Mouse (Mus musculus) heart, embryonic 16.5 days (tissue): ENCODE measurements around the gene Ninj1. TPM values are rescaled to one million over a fixed set of nuclear protein-coding genes. Genes with fewer than 3 reads are reported as not detected.

Source experiments
- ATAC-seq: fragments of 200-750 bp; cut with Nextera tagmentation; replicated peaks from 2 replicates; pipeline ENCODE4 v1.8.0; 2017; ENCODE audit warnings: moderate number of reproducible peaks; ENCODE audit not compliant: insufficient read depth, low FRiP score; ENCODE audit errors: extremely low read depth
- H3K27ac ChIP-seq: fragments of 300-500 bp; sonication (generic); 2 replicates; pipeline ENCODE4 v1.5.1; 2014; ENCODE audit warnings: mild to moderate bottlenecking, low read length, control low read depth, moderate library complexity
- H3K27me3 ChIP-seq: fragments of 300-500 bp; sonication (generic); 2 replicates; pipeline ENCODE4 v1.6.1; 2014; ENCODE audit warnings: low read length, mixed read lengths; ENCODE audit not compliant: control insufficient read depth, insufficient read depth
- H3K36me3 ChIP-seq: fragments of 300-500 bp; sonication (generic); 2 replicates; pipeline ENCODE4 v1.6.1; 2014; ENCODE audit not compliant: control insufficient read depth, insufficient read depth
- H3K4me1 ChIP-seq: fragments of 300-500 bp; sonication (generic); 2 replicates; pipeline ENCODE4 v1.6.1; 2014; ENCODE audit warnings: low read length, mixed read lengths; ENCODE audit not compliant: control insufficient read depth, insufficient read depth
- H3K4me2 ChIP-seq: fragments of 300-500 bp; sonication (generic); 2 replicates; pipeline ENCODE4 v1.6.1; 2014; ENCODE audit warnings: low read depth, mild to moderate bottlenecking, control low read depth, low read length
- H3K4me3 ChIP-seq: fragments of 300-500 bp; sonication (generic); 2 replicates; pipeline ENCODE4 v1.5.1; 2014; ENCODE audit warnings: mild to moderate bottlenecking, control low read depth, low read length
- H3K9ac ChIP-seq: fragments of 300-500 bp; sonication (generic); 2 replicates; pipeline ENCODE4 v1.6.1; 2014; ENCODE audit warnings: low read length, control low read depth
- H3K9me3 ChIP-seq: fragments of 300-500 bp; sonication (generic); replicated peaks from 2 replicates; pipeline ENCODE4 v1.6.1; 2016; ENCODE audit warnings: low read length; ENCODE audit not compliant: control insufficient read depth
- WGBS: fragments of 180-500 bp; shearing (Covaris S2); extraction: QIAGEN DNeasy Blood & Tissue Kit; methylation state at CpG from one replicate; pipeline ENCODE4 v1.1.7; 2014; 5-methylcytosine and 5-hydroxymethylcytosine counted together
- polyA plus RNA-seq: library from polyadenylated mRNA; unstranded; fragments of >200 nt; fragmentation: Nextera tagmentation; extraction: Ambion mirVana; gene quantifications from 2 replicates; pipeline ENCODE4 v1.2.1, GENCODE M21; 2015

Gene Ninj1
- polyA plus RNA-seq, 1 experiment from 2014 or later, result 78.8 TPM

DNA sequence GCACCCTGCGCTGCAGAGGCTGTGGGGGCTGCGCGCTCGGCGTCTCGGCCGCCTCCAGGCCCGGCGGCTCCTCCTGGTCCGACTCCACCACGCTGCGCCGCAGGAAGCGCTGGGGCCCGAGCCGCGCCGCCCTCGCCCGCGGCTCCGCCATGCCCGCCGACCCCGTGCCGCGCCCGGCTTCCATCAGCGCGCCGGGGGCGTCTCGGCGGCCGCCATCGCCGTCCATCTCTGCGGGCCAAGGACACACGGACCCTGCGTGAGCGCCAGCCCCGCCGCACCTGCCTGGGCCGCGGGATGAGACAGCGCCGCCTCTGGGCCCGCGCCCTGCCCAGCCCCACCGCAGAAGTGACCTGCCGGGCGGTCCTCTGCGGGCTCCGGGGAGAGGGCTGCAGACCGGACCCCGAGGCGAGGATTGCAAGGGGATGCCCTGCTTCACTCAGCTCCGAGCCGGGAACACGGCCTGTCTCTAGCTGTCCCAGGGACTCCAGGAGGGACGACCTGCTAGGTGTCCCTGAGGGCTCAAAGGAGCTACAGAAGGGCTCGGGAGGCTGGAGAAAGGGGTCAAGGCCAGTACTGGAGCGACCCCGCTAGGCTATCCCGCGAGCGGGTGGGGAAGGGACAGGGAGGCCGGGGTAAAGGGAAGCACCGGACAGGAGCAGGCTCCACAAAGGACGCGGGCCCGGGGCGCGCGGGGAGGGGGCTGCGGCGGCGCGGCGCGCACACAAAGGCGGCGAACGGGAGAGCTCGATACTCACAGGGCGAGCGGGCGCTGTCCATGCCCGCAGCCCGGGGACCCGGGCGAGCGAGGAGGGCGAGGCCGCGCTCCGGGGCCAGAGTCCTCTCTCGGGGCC lies 40.1 kb upstream of the Ninj1 start:
- no peaks in the 10 kb centered on the region for H3K36me3 ChIP-seq
- WGBS, result under 1% methylated on average over 98 of the region's 98 CpGs
- H3K27ac ChIP-seq, result no peak overlapping the region
- ATAC-seq, result peak; percentile 56
- peak overlapping the region; percentile 95 for H3K4me2 ChIP-seq
- H3K4me3 ChIP-seq, result peak overlapping the region; percentile 76
- H3K4me1 ChIP-seq, result peaks cover 15% of the 10 kb centered on the region
- no peaks in the 10 kb centered on the region for H3K9me3 ChIP-seq
- peak overlapping the region; percentile 77 for H3K9ac ChIP-seq
- H3K27me3 ChIP-seq, result peaks cover 32% of the 10 kb centered on the region

- Histone ChIP-seq H3K9ac (peak within 1 kb of the TSS; percentile 77), H3K4me1 (peaks cover 15% of the 10 kb centered on the region), H3K36me3 (no peaks in the 10 kb centered on the region), H3K4me3 (peak within 1 kb of the TSS; percentile 76), H3K27me3 (peaks cover 32% of the 10 kb centered on the region), H3K27ac (no peak within 1 kb of the TSS), H3K4me2 (peak within 1 kb of the TSS; percentile 95), H3K9me3 (no peaks in the 10 kb centered on the region)
- WGBS, result 0% methylated on average over 40 of the region's 43 CpGs
- ATAC-seq, result peak; percentile 72
Observed at GRCm38 (mm10) chr13:49147858-49148226, 39.4 kb upstream of the Ninj1 start, which contains the start of gene Wnk2. TSS of gene Wnk2 (minus strand) at chr13:49148014.

DNA sequence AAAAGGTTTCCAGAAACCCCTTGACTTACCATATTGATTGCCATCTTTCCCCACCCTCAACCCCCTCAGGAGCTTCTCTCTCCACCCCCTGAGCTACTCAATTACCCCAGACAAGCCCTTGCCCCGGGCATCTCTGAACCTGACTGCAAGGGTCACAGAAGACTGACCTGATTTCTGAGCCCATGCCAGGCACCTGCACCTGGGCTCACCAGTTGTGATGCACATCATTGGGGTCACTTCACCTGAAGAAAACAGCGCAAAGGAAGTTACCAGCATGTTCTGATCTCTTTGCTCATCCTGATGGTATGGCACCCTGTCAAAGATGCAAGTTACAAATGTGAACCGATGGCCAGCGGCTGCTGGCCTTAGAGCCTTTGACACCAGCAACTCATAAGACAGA lies 38.6 kb upstream of the Ninj1 start:
- Histone ChIP-seq H3K9me3 (no peaks in the 10 kb centered on the region), H3K27me3 (peaks cover 32% of the 10 kb centered on the region), H3K4me2 (no peak overlapping the region), H3K36me3 (no peaks in the 10 kb centered on the region), H3K4me1 (peaks cover 15% of the 10 kb centered on the region), H3K27ac (no peak overlapping the region), H3K9ac (no peak overlapping the region), H3K4me3 (no peak overlapping the region)
- 83% methylated on average over 4 of the region's 4 CpGs for WGBS
- ATAC-seq, result no peak

GRCm38 (mm10) chr13:49154028-49154427 lies 33.3 kb upstream of the Ninj1 start:
- H3K9me3 ChIP-seq, result no peaks in the 10 kb centered on the region
- H3K9ac ChIP-seq, result peak overlapping the region; percentile 53
- 66% methylated on average over 10 of the region's 10 CpGs for WGBS
- H3K36me3 ChIP-seq, result no peaks in the 10 kb centered on the region
- no peak for ATAC-seq
- H3K4me2 ChIP-seq, result no peak overlapping the region
- no peak overlapping the region for H3K4me3 ChIP-seq
- peak overlapping the region; percentile 49 for H3K27ac ChIP-seq
- peaks cover 10% of the 10 kb centered on the region for H3K4me1 ChIP-seq
- H3K27me3 ChIP-seq, result peaks cover 8% of the 10 kb centered on the region; the same call in 1 of the 2 replicates

DNA sequence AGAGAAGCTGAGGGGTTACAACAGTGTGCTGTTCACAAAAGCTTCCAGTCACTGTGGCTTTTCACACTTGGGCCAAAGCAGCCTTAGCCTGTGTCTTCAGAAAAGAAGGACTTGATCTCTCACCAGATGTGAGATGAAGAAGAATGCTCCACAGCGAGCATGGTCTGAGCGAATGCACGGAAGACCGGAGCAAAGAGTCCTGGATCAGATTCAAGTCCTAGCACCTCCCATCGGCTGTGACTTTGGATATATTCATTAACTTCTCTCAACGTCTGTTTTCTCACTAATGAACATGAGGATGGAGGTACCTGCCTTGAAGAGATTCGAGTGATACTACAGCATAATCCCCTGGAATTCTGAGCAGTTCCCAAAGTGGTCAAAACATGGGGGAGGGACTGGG lies 32.7 kb upstream of the Ninj1 start:
- no peak overlapping the region for H3K4me3 ChIP-seq
- ATAC-seq, result no peak
- no peak overlapping the region for H3K4me2 ChIP-seq
- no peaks in the 10 kb centered on the region for H3K9me3 ChIP-seq
- H3K27me3 ChIP-seq, result peaks cover 4% of the 10 kb centered on the region; the same call in 1 of the 2 replicates
- no peaks in the 10 kb centered on the region for H3K36me3 ChIP-seq
- no peak overlapping the region for H3K9ac ChIP-seq
- H3K27ac ChIP-seq, result no peak overlapping the region
- H3K4me1 ChIP-seq, result peaks cover 10% of the 10 kb centered on the region
- 48% methylated on average over 7 of the region's 7 CpGs for WGBS

GRCm38 (mm10) chr13:49156645-49157044 lies 30.6 kb upstream of the Ninj1 start:
- 70% methylated on average over 4 of the region's 4 CpGs for WGBS
- H3K9me3 ChIP-seq, result no peaks in the 10 kb centered on the region
- peaks cover 2% of the 10 kb centered on the region; the same call in 1 of the 2 replicates for H3K27me3 ChIP-seq
- H3K4me3 ChIP-seq, result no peak overlapping the region
- no peak for ATAC-seq
- H3K4me2 ChIP-seq, result no peak overlapping the region
- H3K27ac ChIP-seq, result no peak overlapping the region
- H3K36me3 ChIP-seq, result no peaks in the 10 kb centered on the region
- H3K9ac ChIP-seq, result no peak overlapping the region
- H3K4me1 ChIP-seq, result peaks cover 10% of the 10 kb centered on the region

- Histone ChIP-seq H3K36me3 (no peaks in the 10 kb centered on the region), H3K4me3 (no peak overlapping the region), H3K4me2 (no peak overlapping the region), H3K9ac (no peak overlapping the region), H3K9me3 (no peaks in the 10 kb centered on the region), H3K27ac (no peak overlapping the region), H3K27me3 (peaks cover 2% of the 10 kb centered on the region; the same call in 1 of the 2 replicates), H3K4me1 (peaks cover 10% of the 10 kb centered on the region)
- WGBS, result 65% methylated on average over 10 of the region's 10 CpGs
- ATAC-seq, result no peak
Observed at GRCm38 (mm10) chr13:49158040-49158713, 29.1 kb upstream of the Ninj1 start.

DNA sequence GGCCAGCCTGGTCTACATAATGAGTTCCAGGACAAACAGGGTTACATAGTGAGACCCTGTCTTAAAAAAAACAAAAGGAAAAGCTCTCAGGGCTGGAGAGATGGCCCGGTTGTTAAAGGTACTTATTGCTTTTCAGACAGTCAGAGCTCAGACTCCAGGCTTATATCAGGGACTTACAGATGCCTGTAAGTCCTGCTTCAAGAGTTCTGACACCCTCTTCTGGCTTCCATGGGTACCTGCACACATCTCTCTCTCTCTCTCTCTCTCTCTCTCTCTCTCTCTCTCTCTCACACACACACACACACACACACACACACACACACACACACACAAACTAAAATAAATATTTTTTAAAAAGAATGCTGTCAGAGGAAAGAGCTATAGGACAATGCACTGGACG lies 26.0 kb upstream of the Ninj1 start:
- Histone ChIP-seq H3K4me2 (no peak overlapping the region), H3K9ac (no peak overlapping the region), H3K27me3 (peaks cover 2% of the 10 kb centered on the region; the same call in 1 of the 2 replicates), H3K4me3 (no peak overlapping the region), H3K9me3 (no peaks in the 10 kb centered on the region), H3K27ac (no peak overlapping the region), H3K36me3 (no peaks in the 10 kb centered on the region), H3K4me1 (no peaks in the 10 kb centered on the region)
- WGBS, result 61% methylated on average over 2 of the region's 2 CpGs
- ATAC-seq, result no peak

- 44% methylated on average over 4 of the region's 4 CpGs for WGBS
Observed at GRCm38 (mm10) chr13:49162722-49163121, 24.6 kb upstream of the Ninj1 start.

More at GRCm38 (mm10) chr13:49162722-49163121, 24.6 kb upstream of the Ninj1 start:
- Histone ChIP-seq H3K4me3 (no peak overlapping the region), H3K27ac (no peak overlapping the region), H3K36me3 (no peaks in the 10 kb centered on the region), H3K4me2 (no peak overlapping the region), H3K4me1 (no peaks in the 10 kb centered on the region), H3K9me3 (no peaks in the 10 kb centered on the region), H3K27me3 (peaks cover 2% of the 10 kb centered on the region; the same call in 1 of the 2 replicates), H3K9ac (no peak overlapping the region)
- ATAC-seq, result no peak
